Mouse (Mus musculus): ENCODE data around the gene Specc1. TPM values are rescaled to one million over a fixed set of nuclear protein-coding genes. Genes with fewer than 3 reads are reported as not detected.

The Specc1 gene
- total and polyA plus RNA-seq, 2 experiments from 2014 or later: 12.8 to 25.0 TPM

DNA sequence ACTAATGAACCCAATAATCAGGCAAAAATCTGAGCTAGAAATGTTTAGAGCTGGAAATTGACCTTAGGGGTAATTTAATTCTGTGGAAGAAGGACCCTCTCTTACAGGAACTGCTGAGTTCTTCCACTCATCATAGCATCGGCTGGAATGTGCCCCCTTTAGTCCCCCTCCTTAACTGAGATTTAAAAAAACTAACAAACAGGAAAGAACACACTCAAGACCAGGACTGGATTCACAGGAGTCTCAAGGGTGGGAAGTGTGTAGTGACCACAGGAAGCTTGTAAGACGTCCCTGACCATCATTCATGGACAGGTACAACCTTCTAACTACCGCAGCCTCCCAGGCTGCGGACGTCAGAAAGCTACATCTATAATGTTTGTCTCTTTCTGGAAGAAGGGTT is 314.3 kb downstream of the Specc1 start:
- 67% methylated on average over 5 of the region's 5 CpGs for WGBS
- DNase-seq (ENCODE audit: low spot score): no peak
- Histone ChIP-seq H3K36me3 (ENCODE audit: insufficient read depth, low read length) (no peaks in the 10 kb centered on the region), H3K4me1 (ENCODE audit: insufficient read depth, low read length) (no peaks in the 10 kb centered on the region), H3K27ac (ENCODE audit: low read depth, low read length) (no peak overlapping the region), H3K9me3 (ENCODE audit: low read length) (no peaks in the 10 kb centered on the region), H3K9ac (replicated peaks; ENCODE audit: low read length, poor library complexity, severe bottlenecking) (no peak overlapping the region), H3K4me3 (ENCODE audit: low read depth, low read length) (no peak overlapping the region), H3K27me3 (ENCODE audit: insufficient read depth, low read length) (no peaks in the 10 kb centered on the region), H3K4me2 (ENCODE audit: low read depth, low read length, poor library complexity, severe bottlenecking) (no peak overlapping the region)
- no peak for ATAC-seq (ENCODE audit: low FRiP score)
- no peak for TF ChIP-seq CTCF (IDR thresholded peaks at IDR 0.05)

Other genes starting within 250 kb of the Specc1 start
- not detected in 2 replicates for gene Slc5a10, start 235.9 kb upstream of the Specc1 start, total RNA-seq (2014; rRNA removed)
- gene Slc5a10, start 235.9 kb upstream of the Specc1 start, polyA plus RNA-seq (2015; fragmentation: Nextera tagmentation; extraction: Ambion mirVana): 0.09 and 0.19 TPM in 2 replicates
- 46.7 and 48.4 TPM in 2 replicates for gene Prpsap2, start 194.7 kb upstream of the Specc1 start, total RNA-seq (2014; rRNA removed)
- 42.1 and 43.5 TPM in 2 replicates for gene Prpsap2, start 194.7 kb upstream of the Specc1 start, polyA plus RNA-seq (2015; fragmentation: Nextera tagmentation; extraction: Ambion mirVana)
- gene Ulk2, start 101.7 kb upstream of the Specc1 start, total RNA-seq (2014; rRNA removed): 151 and 154 TPM in 2 replicates
- gene Ulk2, start 101.7 kb upstream of the Specc1 start, polyA plus RNA-seq (2015; fragmentation: Nextera tagmentation; extraction: Ambion mirVana): 35.5 and 38.2 TPM in 2 replicates
- 16.7 and 24.5 TPM in 2 replicates for gene Akap10, start 26.5 kb upstream of the Specc1 start, total RNA-seq (2014; rRNA removed)
- gene Akap10, start 26.5 kb upstream of the Specc1 start, polyA plus RNA-seq (2015; fragmentation: Nextera tagmentation; extraction: Ambion mirVana): 5.9 and 6.3 TPM in 2 replicates